Mouse (Mus musculus) liver, embryonic 11.5 days (tissue): Measurements from ENCODE around the gene Lyzl6. TPM values are rescaled to one million over a fixed set of nuclear protein-coding genes. Genes with fewer than 3 reads are reported as not detected.

Source experiments
- ATAC-seq: fragments of 200-750 bp; cut with Nextera tagmentation; replicated peaks from 2 replicates; pipeline ENCODE4 v1.8.0; 2017; ENCODE audit warnings: moderate number of reproducible peaks, mild to moderate bottlenecking, moderate TSS enrichment, moderate library complexity; ENCODE audit not compliant: low FRiP score
- DNase-seq: peaks from one replicate; pipeline ENCODE4 v3.0.0-alpha.2; 2017; ENCODE audit warnings: low spot score
- H3K27ac ChIP-seq: fragments of 300-500 bp; sonication (generic); 2 replicates; pipeline ENCODE4 v1.5.1; 2014; ENCODE audit warnings: mild to moderate bottlenecking, low read depth, low read length, control low read depth
- H3K27me3 ChIP-seq: fragments of 300-500 bp; sonication (generic); replicated peaks from 2 replicates; pipeline ENCODE4 v1.6.1; 2014; ENCODE audit warnings: low read length, mixed read lengths; ENCODE audit not compliant: control insufficient read depth, insufficient read depth
- H3K36me3 ChIP-seq: fragments of 300-500 bp; sonication (generic); 2 replicates; pipeline ENCODE4 v1.6.1; 2014; ENCODE audit warnings: mild to moderate bottlenecking, low read length, moderate library complexity, mixed read lengths; ENCODE audit not compliant: control insufficient read depth, insufficient read depth
- H3K4me1 ChIP-seq: fragments of 300-500 bp; sonication (generic); replicated peaks from 2 replicates; pipeline ENCODE4 v1.6.1; 2014; ENCODE audit warnings: low read length, mixed read lengths; ENCODE audit not compliant: control insufficient read depth, insufficient read depth
- H3K4me2 ChIP-seq: fragments of 300-500 bp; sonication (generic); 2 replicates; pipeline ENCODE4 v1.6.1; 2014; ENCODE audit warnings: mild to moderate bottlenecking, control low read depth, moderate library complexity
- H3K4me3 ChIP-seq: fragments of 300-500 bp; sonication (generic); 2 replicates; pipeline ENCODE4 v1.5.1; 2014; ENCODE audit warnings: low read depth, low read length, control low read depth
- H3K9ac ChIP-seq: fragments of 300-500 bp; sonication (generic); 2 replicates; pipeline ENCODE4 v1.6.1; 2014; ENCODE audit warnings: low read depth, low read length, control low read depth
- H3K9me3 ChIP-seq: fragments of 300-500 bp; sonication (generic); 2 replicates; pipeline ENCODE4 v1.6.1; 2016; ENCODE audit warnings: low read length, inconsistent platforms, mixed read lengths; ENCODE audit not compliant: control insufficient read depth
- WGBS: fragments of 180-500 bp; shearing (Covaris S2); extraction: QIAGEN DNeasy Blood & Tissue Kit; methylation state at CpG from one replicate; pipeline ENCODE4 v1.1.7; 2014; 5-methylcytosine and 5-hydroxymethylcytosine counted together
- polyA plus RNA-seq: library from polyadenylated mRNA; unstranded; fragments of >200 nt; fragmentation: Nextera tagmentation; extraction: Ambion mirVana; gene quantifications from 2 replicates; pipeline ENCODE4 v1.2.1, GENCODE M21; 2014

Lyzl6 gene
- polyA plus RNA-seq, 1 experiment from 2014 or later = not detected

GRCm38 (mm10) chr11:103665695-103666094, 27.0 kb upstream of the Lyzl6 start:
- no peak for ATAC-seq

GRCm38 (mm10) chr11:103663119-103663518, 24.4 kb upstream of the Lyzl6 start:
- 81% methylated on average over 8 of the region's 8 CpGs for WGBS
- Histone ChIP-seq H3K4me2 (no peak overlapping the region), H3K4me1 (no peaks in the 10 kb centered on the region), H3K27me3 (no peaks in the 10 kb centered on the region; the same call in none of the 2 replicates), H3K9me3 (no peaks in the 10 kb centered on the region), H3K36me3 (no peaks in the 10 kb centered on the region), H3K9ac (no peak overlapping the region), H3K4me3 (no peak overlapping the region), H3K27ac (no peak overlapping the region)
- no peak for DNase-seq
- ATAC-seq = no peak

More at GRCm38 (mm10) chr11:103665695-103666094, 27.0 kb upstream of the Lyzl6 start:
- no peaks in the 10 kb centered on the region for H3K9me3 ChIP-seq
- no peak overlapping the region for H3K9ac ChIP-seq
- H3K4me3 ChIP-seq = no peak overlapping the region
- H3K27ac ChIP-seq = no peak overlapping the region
- no peaks in the 10 kb centered on the region for H3K36me3 ChIP-seq
- no peak overlapping the region for H3K4me2 ChIP-seq
- no peaks in the 10 kb centered on the region; the same call in none of the 2 replicates for H3K27me3 ChIP-seq
- 47% methylated on average over 1 of the region's 1 CpGs for WGBS
- no peak for DNase-seq
- H3K4me1 ChIP-seq = no peaks in the 10 kb centered on the region

- DNase-seq (no peak), ATAC-seq (no peak)
- Histone ChIP-seq H3K36me3 (no peaks in the 10 kb centered on the region), H3K4me3 (no peak overlapping the region), H3K4me1 (no peaks in the 10 kb centered on the region), H3K4me2 (no peak overlapping the region), H3K9ac (no peak overlapping the region), H3K27ac (no peak overlapping the region), H3K27me3 (no peaks in the 10 kb centered on the region; the same call in none of the 2 replicates), H3K9me3 (no peaks in the 10 kb centered on the region)
- 67% methylated on average over 5 of the region's 5 CpGs for WGBS
Observed at GRCm38 (mm10) chr11:103662546-103662945, 23.9 kb upstream of the Lyzl6 start.

- 65% methylated on average over 4 of the region's 4 CpGs for WGBS
- no peak overlapping the region for H3K4me2 ChIP-seq
- H3K9me3 ChIP-seq = no peaks in the 10 kb centered on the region
- no peak for ATAC-seq
- no peak overlapping the region for H3K4me3 ChIP-seq
- H3K27ac ChIP-seq = no peak overlapping the region
- H3K36me3 ChIP-seq = no peaks in the 10 kb centered on the region
- H3K9ac ChIP-seq = no peak overlapping the region
- no peaks in the 10 kb centered on the region; the same call in none of the 2 replicates for H3K27me3 ChIP-seq
- no peaks in the 10 kb centered on the region for H3K4me1 ChIP-seq
- no peak for DNase-seq
Observed at GRCm38 (mm10) chr11:103661863-103662262, 23.2 kb upstream of the Lyzl6 start.

- no peak overlapping the region for H3K4me2 ChIP-seq
- H3K4me3 ChIP-seq = no peak overlapping the region
- no peak overlapping the region for H3K9ac ChIP-seq
- ATAC-seq (no peak), DNase-seq (no peak)
- H3K27ac ChIP-seq = no peak overlapping the region
- H3K4me1 ChIP-seq = no peaks in the 10 kb centered on the region
- H3K27me3 ChIP-seq = peaks cover 18% of the 10 kb centered on the region
- H3K9me3 ChIP-seq = no peaks in the 10 kb centered on the region
- 86% methylated on average over 7 of the region's 7 CpGs for WGBS
- no peaks in the 10 kb centered on the region for H3K36me3 ChIP-seq
Observed at GRCm38 (mm10) chr11:103658189-103658588, 19.5 kb upstream of the Lyzl6 start.

GRCm38 (mm10) chr11:103656520-103656919, 17.8 kb upstream of the Lyzl6 start:
- H3K27me3 ChIP-seq = peaks cover 33% of the 10 kb centered on the region
- no peak overlapping the region for H3K4me2 ChIP-seq
- H3K27ac ChIP-seq = no peak overlapping the region
- peak; percentile 55 for DNase-seq
- no peaks in the 10 kb centered on the region for H3K36me3 ChIP-seq
- no peak overlapping the region for H3K9ac ChIP-seq
- H3K4me3 ChIP-seq = no peak overlapping the region
- 13% methylated on average over 3 of the region's 3 CpGs for WGBS
- no peaks in the 10 kb centered on the region for H3K9me3 ChIP-seq
- no peaks in the 10 kb centered on the region for H3K4me1 ChIP-seq
- ATAC-seq = no peak

GRCm38 (mm10) chr11:103653359-103653965, 14.8 kb upstream of the Lyzl6 start:
- H3K4me2 ChIP-seq = no peak overlapping the region
- H3K9ac ChIP-seq = no peak overlapping the region
- no peaks in the 10 kb centered on the region for H3K9me3 ChIP-seq
- peaks cover 64% of the 10 kb centered on the region for H3K27me3 ChIP-seq
- H3K4me3 ChIP-seq = no peak overlapping the region
- no peak overlapping the region for H3K27ac ChIP-seq
- ATAC-seq (no peak), DNase-seq (no peak)
- 66% methylated on average over 10 of the region's 10 CpGs for WGBS
- no peaks in the 10 kb centered on the region for H3K36me3 ChIP-seq
- H3K4me1 ChIP-seq = peaks cover 3% of the 10 kb centered on the region

GRCm38 (mm10) chr11:103651426-103651825, 12.7 kb upstream of the Lyzl6 start:
- DNase-seq = no peak
- no peak overlapping the region for H3K27ac ChIP-seq
- ATAC-seq = no peak
- no peak overlapping the region for H3K4me2 ChIP-seq
- no peak overlapping the region for H3K9ac ChIP-seq
- WGBS = 72% methylated on average over 6 of the region's 6 CpGs
- H3K4me3 ChIP-seq = no peak overlapping the region
- H3K9me3 ChIP-seq = no peaks in the 10 kb centered on the region
- H3K4me1 ChIP-seq = peaks cover 3% of the 10 kb centered on the region
- H3K27me3 ChIP-seq = peaks cover 80% of the 10 kb centered on the region
- no peaks in the 10 kb centered on the region for H3K36me3 ChIP-seq

- ATAC-seq (no peak), DNase-seq (no peak)
- H3K27ac ChIP-seq = no peak overlapping the region
- H3K4me2 ChIP-seq = peak overlapping the region; percentile 59
- H3K36me3 ChIP-seq = no peaks in the 10 kb centered on the region
- WGBS = 2% methylated on average over 37 of the region's 37 CpGs
- H3K9me3 ChIP-seq = no peaks in the 10 kb centered on the region
- peak overlapping the region; percentile 33 for H3K4me3 ChIP-seq
- no peak overlapping the region for H3K9ac ChIP-seq
- peaks cover 76% of the 10 kb centered on the region for H3K27me3 ChIP-seq
- peaks cover 3% of the 10 kb centered on the region for H3K4me1 ChIP-seq
Observed at GRCm38 (mm10) chr11:103649983-103650493, 11.3 kb upstream of the Lyzl6 start.
